In genomic region chrX:110816609-110817008, GRCm38 (mm10) we compare ENCODE assay signal across 9 mouse cellular contexts. TPM values are rescaled to one million over a fixed set of nuclear protein-coding genes. Genes with fewer than 3 reads are reported as not detected.
A peak's percentile ranks its signal among the peaks of the same experiment; 100 is the strongest.
DNase-seq lines count a peak whose midpoint lies in the region; ATAC-seq and TF ChIP-seq lines count a peak whose summit lies in the region.
"Had no signal": no experiment of that assay in that cellular context is flagged by ENCODE, and none has a peak within 500 bp of the region (broad histone marks: within the 10 kb centered on the region; RNA-seq: fewer than 3 reads in every experiment).

No protein-coding gene starts in this region.

- H3K27ac ChIP-seq in kidney, embryonic 14.5 days (ENCODE audit: low read depth, low read length), result no peak overlapping the region
- no peak overlapping the region for H3K27ac ChIP-seq in kidney, adult 2 months (ENCODE audit: insufficient read depth, low read depth, low read length)
- H3K27ac ChIP-seq in embryonic facial prominence, embryonic 12.5 days, result no peak overlapping the region
- peak overlapping the region; percentile 88 for H3K27ac ChIP-seq in hindbrain, embryonic 14.5 days
- peak overlapping the region; percentile 93 for H3K27ac ChIP-seq in neural tube, embryonic 13.5 days (replicated peaks)
- H3K27ac ChIP-seq: liver, embryonic 15.5 days had no signal

- H3K4me3 ChIP-seq in kidney, embryonic 14.5 days (ENCODE audit: low read length), result no peak overlapping the region; the same call in 1 of the 2 replicates
- H3K4me3 ChIP-seq in kidney, adult 2 months (ENCODE audit: insufficient read depth, low read depth, low read length), result no peak overlapping the region
- peak overlapping the region; percentile 27 for H3K4me3 ChIP-seq in embryonic facial prominence, embryonic 12.5 days
- H3K4me3 ChIP-seq in hindbrain, embryonic 14.5 days (replicated peaks; ENCODE audit: low read length), result peak overlapping the region; percentile 62
- H3K4me3 ChIP-seq in neural tube, embryonic 13.5 days, result peak overlapping the region; percentile 58
- H3K4me3 ChIP-seq: liver, embryonic 15.5 days had no signal

- no peak for TF ChIP-seq CTCF in kidney, adult 2 months (conservative IDR thresholded peaks at IDR 0.05; ENCODE audit: insufficient read depth, insufficient read length, low read depth, low read length)

- H3K9me3 ChIP-seq in kidney, embryonic 14.5 days (ENCODE audit: control insufficient read depth, low read length), result no peaks in the 10 kb centered on the region
- H3K9me3 ChIP-seq in embryonic facial prominence, embryonic 12.5 days, result no peaks in the 10 kb centered on the region
- H3K9me3 ChIP-seq in hindbrain, embryonic 14.5 days (ENCODE audit: control insufficient read depth, low read length), result no peaks in the 10 kb centered on the region
- no peaks in the 10 kb centered on the region for H3K9me3 ChIP-seq in neural tube, embryonic 13.5 days
- H3K9me3 ChIP-seq: liver, embryonic 15.5 days had no signal

- peaks cover 23% of the 10 kb centered on the region; the same call in 1 of the 2 replicates for H3K27me3 ChIP-seq in kidney, embryonic 14.5 days (ENCODE audit: control insufficient read depth, insufficient read depth, low read length)
- no peaks in the 10 kb centered on the region for H3K27me3 ChIP-seq in kidney, adult 2 months (replicated peaks; ENCODE audit: control insufficient read depth, insufficient read depth, low read length)
- H3K27me3 ChIP-seq in embryonic facial prominence, embryonic 12.5 days, result peaks cover 15% of the 10 kb centered on the region; the same call in 1 of the 2 replicates
- H3K27me3 ChIP-seq in hindbrain, embryonic 14.5 days (ENCODE audit: control insufficient read depth, insufficient read depth, low read length), result no peaks in the 10 kb centered on the region
- no peaks in the 10 kb centered on the region for H3K27me3 ChIP-seq in neural tube, embryonic 13.5 days

- ATAC-seq in kidney, embryonic 14.5 days (ENCODE audit: low FRiP score, low TSS enrichment), result no peak
- ATAC-seq in embryonic facial prominence, embryonic 12.5 days (ENCODE audit: insufficient number of reproducible peaks, insufficient read depth, low FRiP score, low TSS enrichment), result no peak
- no peak for ATAC-seq in hindbrain, embryonic 14.5 days (ENCODE audit: low FRiP score)
- no peak for ATAC-seq in neural tube, embryonic 13.5 days (ENCODE audit: low read depth)

- TF ChIP-seq POLR2A in kidney, adult 2 months (IDR thresholded peaks at IDR 0.05; ENCODE audit: low read depth, low read length), result no peak

- peak overlapping the region; percentile 8; the same call in 1 of the 2 replicates for H3K4me2 ChIP-seq in kidney, embryonic 14.5 days (replicated peaks; ENCODE audit: low read depth, low read length)
- H3K4me2 ChIP-seq in embryonic facial prominence, embryonic 12.5 days (replicated peaks), result peak overlapping the region; percentile 43
- peak overlapping the region; percentile 54 for H3K4me2 ChIP-seq in hindbrain, embryonic 14.5 days (replicated peaks)
- peak overlapping the region; percentile 57 for H3K4me2 ChIP-seq in neural tube, embryonic 13.5 days
- H3K4me2 ChIP-seq: liver, embryonic 15.5 days had no signal

- no peaks in the 10 kb centered on the region for H3K4me1 ChIP-seq in kidney, embryonic 14.5 days (ENCODE audit: control insufficient read depth, insufficient read depth, low read length)
- no peaks in the 10 kb centered on the region for H3K4me1 ChIP-seq in kidney, adult 2 months (ENCODE audit: control insufficient read depth, insufficient read depth, low read length)
- H3K4me1 ChIP-seq in embryonic facial prominence, embryonic 12.5 days, result no peaks in the 10 kb centered on the region
- no peaks in the 10 kb centered on the region; the same call in 1 of the 2 replicates for H3K4me1 ChIP-seq in hindbrain, embryonic 14.5 days (replicated peaks; ENCODE audit: control insufficient read depth, insufficient read depth, low read length)
- H3K4me1 ChIP-seq in neural tube, embryonic 13.5 days (replicated peaks), result no peaks in the 10 kb centered on the region
- H3K4me1 ChIP-seq: liver, embryonic 15.5 days had no signal

- no peaks in the 10 kb centered on the region for H3K36me3 ChIP-seq in kidney, embryonic 14.5 days (ENCODE audit: control insufficient read depth, insufficient read depth, low read length)
- no peaks in the 10 kb centered on the region for H3K36me3 ChIP-seq in kidney, adult 2 months (ENCODE audit: control insufficient read depth, insufficient read depth, low read length)
- no peaks in the 10 kb centered on the region for H3K36me3 ChIP-seq in embryonic facial prominence, embryonic 12.5 days
- H3K36me3 ChIP-seq in hindbrain, embryonic 14.5 days (replicated peaks; ENCODE audit: control insufficient read depth, insufficient read depth), result no peaks in the 10 kb centered on the region
- H3K36me3 ChIP-seq in neural tube, embryonic 13.5 days, result no peaks in the 10 kb centered on the region
- H3K36me3 ChIP-seq: liver, embryonic 15.5 days had no signal

- H3K9ac ChIP-seq in kidney, embryonic 14.5 days (ENCODE audit: low read depth, low read length), result no peak overlapping the region
- H3K9ac ChIP-seq in embryonic facial prominence, embryonic 12.5 days, result no peak overlapping the region
- H3K9ac ChIP-seq in hindbrain, embryonic 14.5 days, result peak overlapping the region; percentile 74
- H3K9ac ChIP-seq in neural tube, embryonic 13.5 days, result peak overlapping the region; percentile 78
- H3K9ac ChIP-seq: liver, embryonic 15.5 days had no signal

- DNase-seq in kidney, adult 2 months, result no peak
- DNase-seq in hindbrain, embryonic 14.5 days (ENCODE audit: low spot score), result no peak
- DNase-seq in c-Kit-positive CD71-positive TER-119-positive erythroid progenitor cells, embryonic 14.5 days (ENCODE audit: low spot score), result no peak
- no peak for DNase-seq in gastrocnemius, adult 18-20 months (ENCODE audit: low spot score)
- DNase-seq in Muller cell, postnatal 12 days (ENCODE audit: inconsistent ontology term), result no peak

- 22% methylated on average over 16 of the region's 16 CpGs for WGBS in kidney, embryonic 14.5 days
- WGBS in kidney, adult 2 months, result 4% methylated on average over 16 of the region's 16 CpGs
- WGBS in embryonic facial prominence, embryonic 12.5 days, result 16% methylated on average over 16 of the region's 16 CpGs
- WGBS in hindbrain, embryonic 14.5 days, result 16% methylated on average over 16 of the region's 16 CpGs
- WGBS in neural tube, embryonic 13.5 days, result 17% methylated on average over 16 of the region's 16 CpGs

RNA-seq across cellular contexts. Expression of gene Pou3f4, which starts 2.5 kb away (rescaled TPM):
- 0.23 and 0.31 TPM in 2 replicates for polyA plus RNA-seq in kidney, embryonic 14.5 days (2014; fragmentation: Nextera tagmentation; extraction: Ambion mirVana)
- polyA plus RNA-seq in kidney, adult 2 months (2012; rRNA removed), result not detected in 2 replicates
- 2.2 and 3.1 TPM in 2 replicates for polyA plus RNA-seq in embryonic facial prominence, embryonic 12.5 days (2016; fragmentation: Nextera tagmentation; extraction: Ambion mirVana)
- polyA plus RNA-seq in hindbrain, embryonic 14.5 days (2014; fragmentation: Nextera tagmentation; extraction: Ambion mirVana), result 7.5 and 7.6 TPM in 2 replicates
- 10.2 and 11.5 TPM in 2 replicates for polyA plus RNA-seq in neural tube, embryonic 13.5 days (2015; fragmentation: Nextera tagmentation; extraction: Ambion mirVana)
- under 1 TPM in 1 of 2 experiments, not detected in 1; 0.07 TPM for total RNA-seq in gastrocnemius, adult 18-20 months (2021)
- polyA plus RNA-seq: liver, embryonic 15.5 days had no signal

Comparison
In these comparisons a context has a peak if more than half of its experiments do, and no peak if none do; other contexts are left out.
1. H3K27ac ChIP-seq: peak in hindbrain, embryonic 14.5 days (single experiment) and neural tube, embryonic 13.5 days (single experiment); none in kidney, embryonic 14.5 days (single experiment), kidney, adult 2 months (single experiment) and embryonic facial prominence, embryonic 12.5 days (single experiment).
2. H3K4me3 ChIP-seq: peak in embryonic facial prominence, embryonic 12.5 days (single experiment), hindbrain, embryonic 14.5 days (single experiment) and neural tube, embryonic 13.5 days (single experiment); none in kidney, embryonic 14.5 days (single experiment) and kidney, adult 2 months (single experiment).
3. H3K9ac ChIP-seq: peak in hindbrain, embryonic 14.5 days (single experiment) and neural tube, embryonic 13.5 days (single experiment); none in kidney, embryonic 14.5 days (single experiment) and embryonic facial prominence, embryonic 12.5 days (single experiment).
4. Peak in every context shown above with its lines, with median percentiles within 50 percentile points of each other: H3K4me2 ChIP-seq.